Mouse (Mus musculus) brain, adult 2 months (tissue): ENCODE measurements around the gene Cdh4.

ENCODE experiments used
- DNase-seq: peaks from one replicate; pipeline ENCODE4 v3.0.0; 2011; ENCODE audit warnings: low read depth, low spot score

Cdh4 gene

GRCm38 (mm10) chr2:179780961-179781360 is 338.7 kb downstream of the Cdh4 start:
- no peak for DNase-seq

GRCm38 (mm10) chr2:179787256-179787655 is 345.0 kb downstream of the Cdh4 start:
- peak; percentile 73 for DNase-seq

- no peak for DNase-seq
Observed at GRCm38 (mm10) chr2:179787797-179788196, 345.6 kb downstream of the Cdh4 start.

- DNase-seq, result peak; percentile 50
Observed at GRCm38 (mm10) chr2:179790684-179791083, 348.5 kb downstream of the Cdh4 start.

GRCm38 (mm10) chr2:179792426-179793133 is 350.3 kb downstream of the Cdh4 start:
- no peak for DNase-seq

- DNase-seq, result peak; percentile 67
Observed at GRCm38 (mm10) chr2:179794354-179794753, 352.1 kb downstream of the Cdh4 start.

GRCm38 (mm10) chr2:179795452-179795851 is 353.2 kb downstream of the Cdh4 start:
- peak; percentile 38 for DNase-seq

GRCm38 (mm10) chr2:179799906-179800532 is 357.8 kb downstream of the Cdh4 start:
- peak; percentile 90 for DNase-seq

GRCm38 (mm10) chr2:179801042-179801441 is 358.8 kb downstream of the Cdh4 start:
- no peak for DNase-seq

- DNase-seq, result no peak
Observed at GRCm38 (mm10) chr2:179802411-179802810, 360.2 kb downstream of the Cdh4 start.

GRCm38 (mm10) chr2:179811086-179811485 is 368.9 kb downstream of the Cdh4 start:
- DNase-seq, result no peak

GRCm38 (mm10) chr2:179813035-179813827 is 371.0 kb downstream of the Cdh4 start:
- DNase-seq, result peak; percentile 81

GRCm38 (mm10) chr2:179824776-179825326 is 382.6 kb downstream of the Cdh4 start:
- DNase-seq, result peak; percentile 85

GRCm38 (mm10) chr2:179828968-179829367 is 386.7 kb downstream of the Cdh4 start:
- DNase-seq, result peak; percentile 46

- no peak for DNase-seq
Observed at GRCm38 (mm10) chr2:179829972-179830371, 387.7 kb downstream of the Cdh4 start.

GRCm38 (mm10) chr2:179834892-179835291 is 392.7 kb downstream of the Cdh4 start:
- DNase-seq, result no peak

- DNase-seq, result no peak
Observed at GRCm38 (mm10) chr2:179835570-179835969, 393.3 kb downstream of the Cdh4 start.

GRCm38 (mm10) chr2:179837186-179837585 is 395.0 kb downstream of the Cdh4 start:
- peak; percentile 90 for DNase-seq

- no peak for DNase-seq
Observed at GRCm38 (mm10) chr2:179838036-179838435, 395.8 kb downstream of the Cdh4 start.

- peak; percentile 42 for DNase-seq
Observed at GRCm38 (mm10) chr2:179842610-179843389, 400.6 kb downstream of the Cdh4 start.

GRCm38 (mm10) chr2:179849732-179850131 is 407.5 kb downstream of the Cdh4 start:
- no peak for DNase-seq
